Mouse (Mus musculus): ENCODE data around the gene Rapgef3. TPM values are rescaled to one million over a fixed set of nuclear protein-coding genes. Genes with fewer than 3 reads are reported as not detected.

Rapgef3 gene
- polyA plus RNA-seq (2014; fragmentation: Nextera tagmentation; extraction: Ambion mirVana): 4.8 and 5.5 TPM in 2 replicates

- Histone ChIP-seq H3K9me3 (ENCODE audit: control insufficient read depth, low read length) (no peaks in the 10 kb centered on the region), H3K27ac (ENCODE audit: low read depth, low read length) (no peak within 1 kb of the TSS), H3K9ac (ENCODE audit: low read length) (peak within 1 kb of the TSS; percentile 60), H3K4me2 (ENCODE audit: low read depth, low read length, severe bottlenecking) (peak within 1 kb of the TSS; percentile 93), H3K4me1 (replicated peaks; ENCODE audit: control insufficient read depth, insufficient read depth, low read length) (peaks cover 19% of the 10 kb centered on the region), H3K36me3 (ENCODE audit: control insufficient read depth, insufficient read depth, low read length) (no peaks in the 10 kb centered on the region), H3K4me3 (ENCODE audit: low read depth, low read length) (peak within 1 kb of the TSS; percentile 39), H3K27me3 (ENCODE audit: control insufficient read depth, insufficient read depth, low read length) (peaks cover 21% of the 10 kb centered on the region)
- under 1% methylated on average over 43 of the region's 44 CpGs for WGBS
- DNase-seq (ENCODE audit: low spot score) (peak; percentile 87), ATAC-seq (replicated peaks; ENCODE audit: low FRiP score) (peak; percentile 85)
These were observed at the start of gene Rapgef3 for GRCm38 (mm10) chr15:97767280-97768186. TSS of gene Rapgef3 (minus strand) at chr15:97767972.

DNA sequence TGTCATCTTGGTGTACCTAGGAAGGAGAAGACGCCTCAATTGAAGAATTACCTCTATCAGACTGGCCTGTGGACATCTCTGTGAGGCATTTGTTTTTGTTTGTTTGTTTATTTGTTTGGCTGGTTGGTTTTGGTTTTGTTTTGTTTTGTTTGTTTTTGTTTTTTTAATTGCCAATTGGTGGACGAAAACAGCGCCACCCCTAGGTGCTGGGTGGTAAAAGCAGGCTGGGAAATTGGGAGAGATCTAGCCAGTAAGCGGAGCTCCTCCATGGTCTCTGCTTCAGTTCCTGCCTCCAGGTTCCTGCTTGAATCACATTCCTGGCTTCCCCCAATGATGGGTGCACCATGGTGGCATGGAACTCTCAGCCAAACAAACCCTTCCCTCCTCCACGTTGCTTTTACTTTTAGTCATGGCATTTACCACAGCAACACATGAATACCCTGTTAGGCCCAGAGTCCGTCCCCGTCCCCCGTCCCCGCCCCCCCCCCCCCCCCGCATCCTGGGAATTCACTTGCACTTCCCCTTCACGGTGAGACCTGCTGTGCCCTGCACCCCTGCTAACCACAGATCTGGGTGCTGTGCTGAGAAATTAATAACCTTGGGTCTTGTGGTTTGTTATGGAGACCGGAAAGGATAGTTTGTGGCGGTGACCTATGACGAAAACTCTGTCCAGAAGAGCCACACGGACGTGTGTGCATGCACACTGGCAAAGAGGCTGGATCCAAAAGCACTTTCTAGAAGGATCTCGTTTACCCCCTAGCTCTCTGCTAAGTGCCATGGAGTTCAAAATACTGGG lies 48.6 kb upstream of the Rapgef3 start:
- Histone ChIP-seq H3K9me3 (ENCODE audit: control insufficient read depth, low read length) (no peaks in the 10 kb centered on the region), H3K27me3 (ENCODE audit: control insufficient read depth, insufficient read depth, low read length) (no peaks in the 10 kb centered on the region), H3K4me3 (ENCODE audit: low read depth, low read length) (no peak overlapping the region), H3K27ac (ENCODE audit: low read depth, low read length) (no peak overlapping the region), H3K36me3 (ENCODE audit: control insufficient read depth, insufficient read depth, low read length) (no peaks in the 10 kb centered on the region), H3K4me2 (ENCODE audit: low read depth, low read length, severe bottlenecking) (no peak overlapping the region), H3K4me1 (replicated peaks; ENCODE audit: control insufficient read depth, insufficient read depth, low read length) (peaks cover 5% of the 10 kb centered on the region), H3K9ac (ENCODE audit: low read length) (no peak overlapping the region)
- ATAC-seq (replicated peaks; ENCODE audit: low FRiP score): no peak
- 94% methylated on average over 17 of the region's 17 CpGs for WGBS
- no peak for DNase-seq (ENCODE audit: low spot score)

DNA sequence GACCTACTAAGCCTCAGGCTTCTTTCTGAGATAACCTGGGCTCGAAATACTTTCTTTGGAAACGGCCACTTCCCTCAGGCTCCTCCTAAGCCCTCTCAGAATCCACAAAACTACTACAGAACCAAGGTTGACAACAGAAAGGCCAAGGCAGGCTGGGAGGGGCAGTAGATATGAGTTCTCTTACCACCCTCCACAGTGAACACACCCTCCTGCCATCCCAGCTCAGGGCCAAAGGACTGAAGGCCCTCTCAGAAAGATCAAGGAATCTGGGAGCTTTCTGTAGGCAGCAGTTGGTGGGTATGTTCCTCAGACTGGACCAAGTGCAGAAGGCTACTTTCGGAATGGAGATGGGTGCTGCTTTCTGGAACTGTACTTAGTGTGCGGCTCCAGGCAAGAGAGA lies 47.5 kb upstream of the Rapgef3 start:
- Histone ChIP-seq H3K9ac (ENCODE audit: low read length) (no peak overlapping the region), H3K4me2 (ENCODE audit: low read depth, low read length, severe bottlenecking) (no peak overlapping the region), H3K27ac (ENCODE audit: low read depth, low read length) (no peak overlapping the region), H3K4me3 (ENCODE audit: low read depth, low read length) (no peak overlapping the region), H3K4me1 (replicated peaks; ENCODE audit: control insufficient read depth, insufficient read depth, low read length) (peaks cover 5% of the 10 kb centered on the region), H3K27me3 (ENCODE audit: control insufficient read depth, insufficient read depth, low read length) (no peaks in the 10 kb centered on the region), H3K36me3 (ENCODE audit: control insufficient read depth, insufficient read depth, low read length) (no peaks in the 10 kb centered on the region; the same call in 1 of the 2 replicates), H3K9me3 (ENCODE audit: control insufficient read depth, low read length) (no peaks in the 10 kb centered on the region)
- ATAC-seq (replicated peaks; ENCODE audit: low FRiP score) (no peak), DNase-seq (ENCODE audit: low spot score) (no peak)
- WGBS: 95% methylated on average over 4 of the region's 4 CpGs

GRCm38 (mm10) chr15:97814703-97815102 lies 46.9 kb upstream of the Rapgef3 start:
- 63% methylated on average over 5 of the region's 5 CpGs for WGBS
- H3K27ac ChIP-seq (ENCODE audit: low read depth, low read length): no peak overlapping the region

DNA sequence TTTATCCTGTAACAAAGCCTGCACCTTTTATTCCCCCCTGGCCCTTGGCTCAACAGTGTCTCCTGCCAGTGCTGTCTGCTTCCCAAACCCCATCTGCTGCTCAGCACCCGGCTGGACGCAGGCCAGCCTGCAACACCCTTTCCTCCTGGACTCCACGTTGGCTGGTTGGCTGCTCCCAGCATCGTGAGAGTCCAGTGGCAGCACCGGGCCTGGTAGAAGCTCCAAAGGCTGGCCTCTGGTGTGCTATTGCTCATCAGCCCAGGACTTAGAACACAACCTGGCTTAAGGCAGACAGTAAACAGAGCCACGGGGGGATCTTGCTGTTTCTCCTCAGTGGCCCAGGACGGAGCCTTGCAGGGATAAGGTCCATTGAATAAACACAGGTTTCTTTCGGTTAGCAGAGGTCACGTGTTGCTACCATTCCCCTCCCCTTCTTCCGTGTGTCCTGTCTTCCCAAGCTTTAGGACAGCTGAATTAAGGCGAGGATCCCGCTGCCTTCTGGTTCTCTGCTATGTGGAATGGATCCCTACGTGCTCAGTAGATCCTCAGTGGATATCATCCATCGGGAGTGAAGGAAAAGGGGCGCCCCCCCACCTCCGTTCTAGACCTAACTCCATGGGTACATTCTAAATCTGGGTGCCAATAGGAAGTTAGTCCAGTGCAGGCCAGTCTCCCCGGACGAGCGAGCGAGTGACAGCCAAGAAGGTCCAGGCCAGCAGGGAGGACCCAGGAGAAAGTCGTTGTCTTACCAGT lies 45.9 kb upstream of the Rapgef3 start:
- Histone ChIP-seq H3K27me3 (ENCODE audit: control insufficient read depth, insufficient read depth, low read length) (no peaks in the 10 kb centered on the region), H3K4me3 (ENCODE audit: low read depth, low read length) (no peak overlapping the region), H3K27ac (ENCODE audit: low read depth, low read length) (no peak overlapping the region; the same call in 1 of the 2 replicates), H3K9me3 (ENCODE audit: control insufficient read depth, low read length) (no peaks in the 10 kb centered on the region), H3K4me2 (ENCODE audit: low read depth, low read length, severe bottlenecking) (no peak overlapping the region), H3K4me1 (replicated peaks; ENCODE audit: control insufficient read depth, insufficient read depth, low read length) (peaks cover 5% of the 10 kb centered on the region), H3K36me3 (ENCODE audit: control insufficient read depth, insufficient read depth, low read length) (no peaks in the 10 kb centered on the region; the same call in 1 of the 2 replicates), H3K9ac (ENCODE audit: low read length) (peak overlapping the region; percentile 13; the same call in 1 of the 2 replicates)
- 49% methylated on average over 21 of the region's 21 CpGs for WGBS
- no peak for ATAC-seq (replicated peaks; ENCODE audit: low FRiP score)
- DNase-seq (ENCODE audit: low spot score): no peak

More at GRCm38 (mm10) chr15:97814703-97815102, 46.9 kb upstream of the Rapgef3 start:
- DNase-seq (ENCODE audit: low spot score) (no peak), ATAC-seq (replicated peaks; ENCODE audit: low FRiP score) (no peak)
- H3K4me3 ChIP-seq (ENCODE audit: low read depth, low read length): no peak overlapping the region
- H3K4me1 ChIP-seq (replicated peaks; ENCODE audit: control insufficient read depth, insufficient read depth, low read length): peaks cover 5% of the 10 kb centered on the region
- no peak overlapping the region for H3K4me2 ChIP-seq (ENCODE audit: low read depth, low read length, severe bottlenecking)
- H3K36me3 ChIP-seq (ENCODE audit: control insufficient read depth, insufficient read depth, low read length): no peaks in the 10 kb centered on the region; the same call in 1 of the 2 replicates
- H3K27me3 ChIP-seq (ENCODE audit: control insufficient read depth, insufficient read depth, low read length): no peaks in the 10 kb centered on the region
- H3K9ac ChIP-seq (ENCODE audit: low read length): no peak overlapping the region
- no peaks in the 10 kb centered on the region for H3K9me3 ChIP-seq (ENCODE audit: control insufficient read depth, low read length)

GRCm38 (mm10) chr15:97812875-97813274 lies 45.1 kb upstream of the Rapgef3 start:
- Histone ChIP-seq H3K27me3 (ENCODE audit: control insufficient read depth, insufficient read depth, low read length) (no peaks in the 10 kb centered on the region), H3K4me3 (ENCODE audit: low read depth, low read length) (no peak overlapping the region), H3K9me3 (ENCODE audit: control insufficient read depth, low read length) (no peaks in the 10 kb centered on the region), H3K9ac (ENCODE audit: low read length) (no peak overlapping the region), H3K4me2 (ENCODE audit: low read depth, low read length, severe bottlenecking) (no peak overlapping the region), H3K36me3 (ENCODE audit: control insufficient read depth, insufficient read depth, low read length) (no peaks in the 10 kb centered on the region; the same call in 1 of the 2 replicates), H3K4me1 (replicated peaks; ENCODE audit: control insufficient read depth, insufficient read depth, low read length) (peaks cover 5% of the 10 kb centered on the region), H3K27ac (ENCODE audit: low read depth, low read length) (no peak overlapping the region)
- WGBS: 65% methylated on average over 7 of the region's 7 CpGs
- DNase-seq (ENCODE audit: low spot score): no peak
- ATAC-seq (replicated peaks; ENCODE audit: low FRiP score): no peak

GRCm38 (mm10) chr15:97812126-97812525 lies 44.4 kb upstream of the Rapgef3 start:
- H3K9me3 ChIP-seq (ENCODE audit: control insufficient read depth, low read length): no peaks in the 10 kb centered on the region
- peaks cover 5% of the 10 kb centered on the region for H3K4me1 ChIP-seq (replicated peaks; ENCODE audit: control insufficient read depth, insufficient read depth, low read length)
- H3K9ac ChIP-seq (ENCODE audit: low read length): no peak overlapping the region
- no peaks in the 10 kb centered on the region for H3K27me3 ChIP-seq (ENCODE audit: control insufficient read depth, insufficient read depth, low read length)
- H3K4me2 ChIP-seq (ENCODE audit: low read depth, low read length, severe bottlenecking): no peak overlapping the region
- no peak overlapping the region for H3K4me3 ChIP-seq (ENCODE audit: low read depth, low read length)
- 94% methylated on average over 6 of the region's 6 CpGs for WGBS
- DNase-seq (ENCODE audit: low spot score) (no peak), ATAC-seq (replicated peaks; ENCODE audit: low FRiP score) (no peak)
- H3K27ac ChIP-seq (ENCODE audit: low read depth, low read length): no peak overlapping the region
- no peaks in the 10 kb centered on the region; the same call in 1 of the 2 replicates for H3K36me3 ChIP-seq (ENCODE audit: control insufficient read depth, insufficient read depth, low read length)

GRCm38 (mm10) chr15:97811307-97811706 lies 43.5 kb upstream of the Rapgef3 start:
- Histone ChIP-seq H3K36me3 (ENCODE audit: control insufficient read depth, insufficient read depth, low read length) (no peaks in the 10 kb centered on the region; the same call in 1 of the 2 replicates), H3K9ac (ENCODE audit: low read length) (no peak overlapping the region), H3K4me2 (ENCODE audit: low read depth, low read length, severe bottlenecking) (no peak overlapping the region), H3K27me3 (ENCODE audit: control insufficient read depth, insufficient read depth, low read length) (no peaks in the 10 kb centered on the region), H3K4me3 (ENCODE audit: low read depth, low read length) (no peak overlapping the region), H3K27ac (ENCODE audit: low read depth, low read length) (no peak overlapping the region), H3K9me3 (ENCODE audit: control insufficient read depth, low read length) (no peaks in the 10 kb centered on the region), H3K4me1 (replicated peaks; ENCODE audit: control insufficient read depth, insufficient read depth, low read length) (peaks cover 5% of the 10 kb centered on the region)
- WGBS: 92% methylated on average over 9 of the region's 9 CpGs
- DNase-seq (ENCODE audit: low spot score): no peak
- ATAC-seq (replicated peaks; ENCODE audit: low FRiP score): no peak

Measured in forebrain, embryonic 11.5 days (tissue).